7 mouse cellular contexts compared by ENCODE assay signal in genomic region chr8:85429219-85429618, GRCm38 (mm10). TPM values are rescaled to one million over a fixed set of nuclear protein-coding genes. Genes with fewer than 3 reads are reported as not detected.
DNase-seq lines count a peak whose midpoint lies in the region; ATAC-seq lines count a peak whose summit lies in the region.

No protein-coding gene starts in this region.

- H3K36me3 ChIP-seq in neural tube, embryonic 13.5 days: no peaks in the 10 kb centered on the region
- H3K36me3 ChIP-seq in forebrain, embryonic 13.5 days (ENCODE audit: poor library complexity, severe bottlenecking): no peaks in the 10 kb centered on the region
- H3K36me3 ChIP-seq in limb, embryonic 15.5 days: no peaks in the 10 kb centered on the region

- H3K4me2 ChIP-seq in neural tube, embryonic 13.5 days: peak overlapping the region; percentile 31
- peak overlapping the region; percentile 46 for H3K4me2 ChIP-seq in forebrain, embryonic 13.5 days
- H3K4me2 ChIP-seq in limb, embryonic 15.5 days: 0 out of 2 replicates have a peak overlapping the region, but pooled peaks have one; percentile 7

- peak overlapping the region; percentile 33; the same call in 1 of the 2 replicates for H3K27ac ChIP-seq in neural tube, embryonic 13.5 days (replicated peaks)
- no peak overlapping the region for H3K27ac ChIP-seq in forebrain, embryonic 13.5 days
- peak overlapping the region; percentile 43; the same call in 1 of the 2 replicates for H3K27ac ChIP-seq in limb, embryonic 15.5 days

- no peaks in the 10 kb centered on the region for H3K27me3 ChIP-seq in neural tube, embryonic 13.5 days
- no peaks in the 10 kb centered on the region for H3K27me3 ChIP-seq in forebrain, embryonic 13.5 days
- H3K27me3 ChIP-seq in limb, embryonic 15.5 days: no peaks in the 10 kb centered on the region

- no peaks in the 10 kb centered on the region for H3K9me3 ChIP-seq in neural tube, embryonic 13.5 days
- no peaks in the 10 kb centered on the region for H3K9me3 ChIP-seq in forebrain, embryonic 13.5 days (replicated peaks)
- H3K9me3 ChIP-seq in limb, embryonic 15.5 days: no peaks in the 10 kb centered on the region

- WGBS in neural tube, embryonic 13.5 days: 22% methylated on average over 4 of the region's 4 CpGs
- 13% methylated on average over 4 of the region's 4 CpGs for WGBS in forebrain, embryonic 13.5 days
- 23% methylated on average over 4 of the region's 4 CpGs for WGBS in limb, embryonic 15.5 days

- no peak overlapping the region for H3K4me3 ChIP-seq in neural tube, embryonic 13.5 days
- H3K4me3 ChIP-seq in forebrain, embryonic 13.5 days: peak overlapping the region; percentile 14; the same call in 1 of the 2 replicates
- H3K4me3 ChIP-seq in limb, embryonic 15.5 days: no peak overlapping the region

- peaks cover 54% of the 10 kb centered on the region for H3K4me1 ChIP-seq in neural tube, embryonic 13.5 days (replicated peaks)
- H3K4me1 ChIP-seq in forebrain, embryonic 13.5 days: peaks cover 42% of the 10 kb centered on the region
- H3K4me1 ChIP-seq in limb, embryonic 15.5 days: peaks cover 16% of the 10 kb centered on the region

- H3K9ac ChIP-seq in neural tube, embryonic 13.5 days: peak overlapping the region; percentile 26; the same call in 1 of the 2 replicates
- no peak overlapping the region for H3K9ac ChIP-seq in forebrain, embryonic 13.5 days
- H3K9ac ChIP-seq in limb, embryonic 15.5 days: no peak overlapping the region

- no peak for DNase-seq in neural tube, embryonic 10.5 days (ENCODE audit: extremely low spot score, low spot score)
- DNase-seq in testis, postnatal 14 days (ENCODE audit: low spot score): no peak
- DNase-seq in MN1 (ENCODE audit: low spot score): no peak
- no peak for DNase-seq in spleen, postnatal 36 days (ENCODE audit: low spot score in 2 of 2)

- ATAC-seq in neural tube, embryonic 13.5 days (ENCODE audit: low read depth): no peak
- no peak for ATAC-seq in forebrain, embryonic 13.5 days
- no peak for ATAC-seq in limb, embryonic 15.5 days (ENCODE audit: insufficient number of reproducible peaks, low FRiP score, low TSS enrichment, low read depth)

RNA-seq across cellular contexts. Expression of gene 4921524J17Rik, which starts 3.4 kb away (rescaled TPM):
- polyA plus RNA-seq in neural tube, embryonic 13.5 days (2015; fragmentation: Nextera tagmentation; extraction: Ambion mirVana): 40.8 and 44.6 TPM in 2 replicates
- polyA plus RNA-seq in forebrain, embryonic 13.5 days (2015; fragmentation: Nextera tagmentation; extraction: Ambion mirVana): 53.4 and 60.3 TPM in 2 replicates
- polyA plus RNA-seq in limb, embryonic 15.5 days (2015; fragmentation: Nextera tagmentation; extraction: Ambion mirVana): 51.3 and 57.2 TPM in 2 replicates

RNA-seq across cellular contexts. Expression of gene Mylk3, which starts 43.1 kb away (rescaled TPM):
- 0.47 TPM in 2 replicates for polyA plus RNA-seq in neural tube, embryonic 13.5 days (2015; fragmentation: Nextera tagmentation; extraction: Ambion mirVana)
- 0.45 and 0.60 TPM in 2 replicates for polyA plus RNA-seq in forebrain, embryonic 13.5 days (2015; fragmentation: Nextera tagmentation; extraction: Ambion mirVana)
- polyA plus RNA-seq in limb, embryonic 15.5 days (2015; fragmentation: Nextera tagmentation; extraction: Ambion mirVana): 1.6 and 2.1 TPM in 2 replicates
